Mouse (Mus musculus) ES-E14 (cell line): ENCODE results near the gene Lta. TPM values are rescaled to one million over a fixed set of nuclear protein-coding genes. Genes with fewer than 3 reads are reported as not detected.

ENCODE experiments used
- DNase-seq: peaks from one replicate; pipeline ENCODE4 v3.0.0-alpha.2; 2013; ENCODE audit warnings: low read depth, low spot score
- H3K27ac ChIP-seq: 2 replicates; pipeline ENCODE4 v1.5.1; 2012; ENCODE audit warnings: low read depth, mild to moderate bottlenecking, low read length, moderate library complexity, mixed read lengths; ENCODE audit not compliant: poor library complexity, insufficient read depth, severe bottlenecking
- H3K36me3 ChIP-seq: 2 replicates; pipeline ENCODE4 v1.6.1; 2012; ENCODE audit warnings: mild to moderate bottlenecking, low read length, moderate library complexity, mixed read lengths; ENCODE audit not compliant: control insufficient read depth, poor library complexity, insufficient read depth, severe bottlenecking
- H3K4me1 ChIP-seq, 2 experiments: fragments of 150-350 bp in 1 of 2; sonication (generic) in 1 of 2; 2 replicates each; pipeline ENCODE4 v1.6.1; 2012; ENCODE audit warnings: low read length in 2 of 2, mild to moderate bottlenecking in 1 of 2, mixed read lengths in 1 of 2; ENCODE audit not compliant: control insufficient read depth in 2 of 2, insufficient read depth in 2 of 2, poor library complexity in 1 of 2
- H3K4me3 ChIP-seq, 2 experiments: fragments of 150-350 bp in 1 of 2; sonication (generic) in 1 of 2; 2 replicates each; pipeline ENCODE4 v1.5.1; 2012; ENCODE audit warnings: low read length in 2 of 2, low read depth in 1 of 2, mild to moderate bottlenecking in 1 of 2, mixed read lengths in 1 of 2; ENCODE audit not compliant: insufficient read depth in 1 of 2, poor library complexity in 1 of 2, severe bottlenecking in 1 of 2
- H3K9ac ChIP-seq: 2 replicates; pipeline ENCODE4 v1.6.1; 2012; ENCODE audit warnings: low read depth, mild to moderate bottlenecking, low read length, mixed read lengths; ENCODE audit not compliant: poor library complexity, insufficient read depth, severe bottlenecking
- H3K9me3 ChIP-seq: fragments of 150-350 bp; sonication (generic); 2 replicates; pipeline ENCODE4 v1.6.1; 2012; ENCODE audit warnings: low read depth, mild to moderate bottlenecking, low read length; ENCODE audit not compliant: control insufficient read depth, insufficient read depth
- CHD2 ChIP-seq: IDR thresholded peaks from 2 replicates; pipeline ENCODE4 v1.6.1; 2014; ENCODE audit warnings: mild to moderate bottlenecking, low read depth, low read length, inconsistent platforms
- HCFC1 ChIP-seq: IDR thresholded peaks from 2 replicates; pipeline ENCODE4 v1.6.1; 2012; ENCODE audit warnings: low read length, inconsistent platforms, borderline replicate concordance; ENCODE audit not compliant: insufficient read depth
- MAFK ChIP-seq: IDR thresholded peaks from 2 replicates; pipeline ENCODE4 v1.6.1; 2014; ENCODE audit warnings: mild to moderate bottlenecking, low read depth, low read length, inconsistent platforms; ENCODE audit not compliant: insufficient read depth
- ZC3H11A ChIP-seq: IDR thresholded peaks from 2 replicates; pipeline ENCODE4 v1.6.1; 2012; ENCODE audit warnings: low read depth, mild to moderate bottlenecking, inconsistent platforms, low read length, borderline replicate concordance
- ZNF384 ChIP-seq: IDR thresholded peaks from 2 replicates; pipeline ENCODE4 v1.6.1; 2012; ENCODE audit warnings: low read depth, low read length, inconsistent platforms
- in situ Hi-C, 2 experiments: fragments of 600-800 bp; cut with MboI; formaldehyde crosslinking; loops; one replicate each; pipeline ENCODE4 v1.15.1; 2025; ENCODE audit warnings: low sequenced_read_pairs in 2 of 2, inconsistent platforms in 1 of 2; ENCODE audit not compliant: unreplicated experiment in 2 of 2
- total RNA-seq: library from RNA; depleted of rRNA; stranded (reverse); fragments of 300-350 nt; gene quantifications from 2 replicates; pipeline ENCODE4 v1.2.3, GENCODE M21; 2012

Gene Lta
- total RNA-seq, 1 experiment = 0.13 TPM

GRCm38 (mm10) chr17:35165451-35166155 lies 39.5 kb downstream of the Lta start:
- Histone ChIP-seq H3K4me3 (peak overlapping the region; percentile 78 to 92), H3K9me3 (no peaks in the 10 kb centered on the region), H3K4me1 (peaks cover 0 to 10% of the 10 kb centered on the region in 2 experiments; a peak in 1 of 4 replicates), H3K9ac (no peak overlapping the region), H3K36me3 (peaks cover 23% of the 10 kb centered on the region), H3K27ac (peak overlapping the region; percentile 99; the same call in 1 of the 2 replicates)
- in situ Hi-C loops = loop anchor here (5.0 kb wide), 1 partner anchor 67 kb away; the partner anchor contains the start of gene Atp6v1g2 (in 2 of the 2)
- no peak for DNase-seq
- no peak for TF ChIP-seq CHD2
- TF ChIP-seq ZC3H11A = no peak
- no peak for TF ChIP-seq ZNF384
- no peak for TF ChIP-seq MAFK
- TF ChIP-seq HCFC1 = no peak

- Histone ChIP-seq H3K4me1 (peaks cover 0 to 10% of the 10 kb centered on the region in 2 experiments; a peak in 1 of 4 replicates), H3K4me3 (peak within 1 kb of the TSS; percentile 98 to 99), H3K27ac (peak within 1 kb of the TSS; percentile 99), H3K9ac (peak within 1 kb of the TSS; percentile 99), H3K9me3 (no peaks in the 10 kb centered on the region), H3K36me3 (peaks cover 31% of the 10 kb centered on the region)
- in situ Hi-C loops = loop anchor here (5.0 kb wide), 1 partner anchor 67 kb away; the partner anchor contains the start of gene Atp6v1g2 (in 2 of the 2)
- TF ChIP-seq ZNF384 (peak; percentile 94), ZC3H11A (no peak), HCFC1 (peak; percentile 71; the same call in 1 of the 2 replicates)
- peak; percentile 97 for DNase-seq
These were observed 40.3 kb downstream of the Lta start, which contains the start of gene Prrc2a for GRCm38 (mm10) chr17:35164568-35165450. TSS of gene Prrc2a (minus strand) at chr17:35164897.

- Histone ChIP-seq H3K36me3 (peaks cover 37% of the 10 kb centered on the region), H3K4me3 (peak overlapping the region; percentile 98 to 99), H3K4me1 (peaks cover 0 to 10% of the 10 kb centered on the region in 2 experiments; a peak in 1 of 4 replicates), H3K27ac (peak overlapping the region; percentile 78), H3K9me3 (no peaks in the 10 kb centered on the region), H3K9ac (peak overlapping the region; percentile 99)
- DNase-seq = no peak
- TF ChIP-seq ZC3H11A = no peak
- no peak for TF ChIP-seq ZNF384
- no peak for TF ChIP-seq MAFK
- no peak for TF ChIP-seq CHD2
- TF ChIP-seq HCFC1 = no peak
- in situ Hi-C loops = no loop called here
These were observed 41.0 kb downstream of the Lta start for GRCm38 (mm10) chr17:35164218-35164567.

- Histone ChIP-seq H3K36me3 (peaks cover 44% of the 10 kb centered on the region), H3K9ac (peak overlapping the region; percentile 99), H3K4me1 (peaks cover 0 to 10% of the 10 kb centered on the region in 2 experiments; a peak in 1 of 4 replicates), H3K4me3 (peak overlapping the region; percentile 98 to 99), H3K27ac (no peak overlapping the region), H3K9me3 (no peaks in the 10 kb centered on the region)
- in situ Hi-C loops = no loop called here
- no peak for DNase-seq
- TF ChIP-seq HCFC1 = no peak
- no peak for TF ChIP-seq ZNF384
- no peak for TF ChIP-seq ZC3H11A
- TF ChIP-seq MAFK = no peak
- no peak for TF ChIP-seq CHD2
These were observed 41.6 kb downstream of the Lta start for GRCm38 (mm10) chr17:35163326-35164081.
